Mouse (Mus musculus) neural tube, embryonic 11.5 days (tissue): ENCODE measurements around the gene Pim3. TPM values are rescaled to one million over a fixed set of nuclear protein-coding genes. Genes with fewer than 3 reads are reported as not detected.

ENCODE experiments used
- ATAC-seq: fragments of 200-750 bp; cut with Nextera tagmentation; 2 replicates; pipeline ENCODE4 v1.8.0; 2017; ENCODE audit warnings: moderate number of reproducible peaks, mild to moderate bottlenecking, moderate TSS enrichment, moderate library complexity; ENCODE audit not compliant: insufficient read depth, low FRiP score, low TSS enrichment
- DNase-seq: peaks from one replicate; pipeline ENCODE4 v3.0.0-alpha.2; 2015; ENCODE audit warnings: low spot score
- H3K27ac ChIP-seq: fragments of 300-500 bp; sonication (generic); 2 replicates; pipeline ENCODE4 v1.5.1; 2014; ENCODE audit warnings: low read depth, mild to moderate bottlenecking, low read length
- H3K27me3 ChIP-seq: fragments of 300-500 bp; sonication (generic); 2 replicates; pipeline ENCODE4 v1.6.1; 2014; ENCODE audit warnings: mild to moderate bottlenecking, low read length, mixed read lengths; ENCODE audit not compliant: control insufficient read depth, insufficient read depth
- H3K36me3 ChIP-seq: fragments of 300-500 bp; sonication (generic); 2 replicates; pipeline ENCODE4 v1.6.1; 2014; ENCODE audit warnings: mild to moderate bottlenecking, low read length, moderate library complexity, mixed read lengths; ENCODE audit not compliant: control insufficient read depth, insufficient read depth
- H3K4me1 ChIP-seq: fragments of 300-500 bp; sonication (generic); 2 replicates; pipeline ENCODE4 v1.6.1; 2014; ENCODE audit warnings: low read length, mixed read lengths; ENCODE audit not compliant: control insufficient read depth, insufficient read depth
- H3K4me2 ChIP-seq: fragments of 300-500 bp; sonication (generic); 2 replicates; pipeline ENCODE4 v1.6.1; 2014; ENCODE audit warnings: low read depth, mild to moderate bottlenecking, moderate library complexity
- H3K4me3 ChIP-seq: fragments of 300-500 bp; sonication (generic); 2 replicates; pipeline ENCODE4 v1.5.1; 2014; ENCODE audit warnings: low read depth, low read length
- H3K9ac ChIP-seq: fragments of 300-500 bp; sonication (generic); 2 replicates; pipeline ENCODE4 v1.6.1; 2014; ENCODE audit warnings: mild to moderate bottlenecking, low read length
- H3K9me3 ChIP-seq: fragments of 300-500 bp; sonication (generic); 2 replicates; pipeline ENCODE4 v1.6.1; 2016; ENCODE audit warnings: low read length; ENCODE audit not compliant: control insufficient read depth
- WGBS: fragments of 180-500 bp; shearing (Covaris S2); extraction: QIAGEN DNeasy Blood & Tissue Kit; methylation state at CpG from one replicate; pipeline ENCODE4 v1.1.7; 2014; 5-methylcytosine and 5-hydroxymethylcytosine counted together
- polyA plus RNA-seq: library from polyadenylated mRNA; unstranded; fragments of >200 nt; fragmentation: Nextera tagmentation; extraction: Ambion mirVana; gene quantifications from 2 replicates; pipeline ENCODE4 v1.2.1, GENCODE M21; 2014

Gene Pim3
- polyA plus RNA-seq, 1 experiment from 2014 or later: 42.3 TPM

DNA sequence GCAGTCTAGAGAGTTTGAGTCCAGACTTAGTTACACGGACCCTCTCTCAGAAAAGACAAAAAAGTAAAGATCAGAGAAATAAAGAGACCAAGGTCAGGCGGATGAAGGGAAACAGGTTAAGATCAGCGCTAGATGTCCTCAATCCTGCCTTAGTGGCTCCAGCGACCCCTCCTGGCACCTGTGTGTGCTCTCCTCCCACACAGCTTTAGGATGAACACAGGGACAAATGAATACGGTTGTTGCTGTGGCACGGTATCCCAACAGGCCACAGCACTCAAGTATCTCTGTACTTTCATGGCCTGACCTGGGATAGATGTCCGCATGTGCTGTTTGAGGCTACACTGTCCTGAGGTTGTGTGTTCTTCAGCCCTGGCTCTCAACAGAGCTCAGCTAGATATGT, 33.1 kb downstream of the Pim3 start:
- no peaks in the 10 kb centered on the region for H3K36me3 ChIP-seq
- ATAC-seq (no peak), DNase-seq (no peak)
- no peak overlapping the region for H3K4me2 ChIP-seq
- 63% methylated on average over 7 of the region's 7 CpGs for WGBS
- peaks cover 5% of the 10 kb centered on the region; the same call in 1 of the 2 replicates for H3K27me3 ChIP-seq
- no peaks in the 10 kb centered on the region for H3K4me1 ChIP-seq
- no peaks in the 10 kb centered on the region for H3K9me3 ChIP-seq
- no peak overlapping the region for H3K4me3 ChIP-seq
- H3K27ac ChIP-seq: no peak overlapping the region
- no peak overlapping the region for H3K9ac ChIP-seq

DNA sequence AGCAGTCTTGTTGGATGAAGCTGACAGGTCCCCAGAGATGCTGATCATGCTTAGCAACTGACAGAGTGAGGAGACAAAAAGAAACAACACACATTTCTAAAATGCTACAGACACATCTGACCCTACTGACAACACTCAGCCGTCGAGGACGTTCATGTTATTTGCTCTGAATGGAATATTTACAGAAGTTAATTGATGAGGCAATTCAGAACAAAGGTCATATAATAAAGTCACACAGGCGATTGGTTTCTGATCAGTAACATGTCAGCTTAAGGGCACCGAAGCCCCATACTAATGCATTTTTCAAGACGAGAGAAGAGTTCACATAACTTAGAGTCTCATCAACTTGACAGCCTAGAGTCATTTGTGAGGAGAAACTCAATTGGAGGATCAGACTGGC, 33.9 kb downstream of the Pim3 start:
- Histone ChIP-seq H3K4me3 (no peak overlapping the region), H3K4me1 (no peaks in the 10 kb centered on the region), H3K9me3 (no peaks in the 10 kb centered on the region), H3K27me3 (peaks cover 3% of the 10 kb centered on the region; the same call in 1 of the 2 replicates), H3K27ac (no peak overlapping the region), H3K36me3 (no peaks in the 10 kb centered on the region), H3K4me2 (no peak overlapping the region), H3K9ac (no peak overlapping the region)
- WGBS: 87% methylated on average over 6 of the region's 6 CpGs
- ATAC-seq (no peak), DNase-seq (no peak)

DNA sequence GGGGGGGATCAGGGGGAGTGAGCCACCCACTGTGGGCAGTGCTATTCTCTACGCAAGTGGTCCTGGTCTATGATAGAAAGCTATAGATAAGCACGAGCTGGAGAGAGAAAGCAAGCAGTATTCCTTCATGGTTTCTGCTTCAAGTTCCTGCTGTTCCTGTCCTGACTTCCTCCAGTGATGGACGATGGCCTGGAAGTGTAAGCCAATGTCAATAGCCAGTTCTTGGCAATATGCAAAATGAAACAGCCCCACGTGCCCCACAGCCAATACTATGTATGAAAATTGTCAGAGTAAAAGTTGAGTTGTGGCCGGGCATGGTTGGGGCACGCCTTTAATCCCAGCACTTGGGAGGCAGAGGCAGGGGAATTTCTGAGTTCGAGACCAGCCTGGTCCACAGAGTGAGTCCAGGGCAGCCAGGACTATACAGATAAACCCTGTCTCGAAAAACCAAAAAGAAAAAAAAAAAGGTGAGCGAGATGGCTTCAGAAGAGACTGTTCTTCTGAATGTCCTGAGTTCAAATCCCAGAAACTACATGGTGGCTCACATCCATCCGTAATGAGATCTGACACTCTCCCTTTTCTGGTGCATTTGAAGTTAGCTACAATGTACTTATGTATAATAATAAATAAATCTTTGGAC, 34.5 kb downstream of the Pim3 start:
- DNase-seq: no peak
- H3K4me1 ChIP-seq: no peaks in the 10 kb centered on the region
- H3K4me3 ChIP-seq: no peak overlapping the region
- H3K9me3 ChIP-seq: no peaks in the 10 kb centered on the region
- ATAC-seq: no peak
- peaks cover 3% of the 10 kb centered on the region; the same call in 1 of the 2 replicates for H3K27me3 ChIP-seq
- WGBS: 87% methylated on average over 10 of the region's 10 CpGs
- H3K9ac ChIP-seq: no peak overlapping the region
- no peak overlapping the region for H3K4me2 ChIP-seq
- H3K36me3 ChIP-seq: no peaks in the 10 kb centered on the region
- H3K27ac ChIP-seq: no peak overlapping the region

DNA sequence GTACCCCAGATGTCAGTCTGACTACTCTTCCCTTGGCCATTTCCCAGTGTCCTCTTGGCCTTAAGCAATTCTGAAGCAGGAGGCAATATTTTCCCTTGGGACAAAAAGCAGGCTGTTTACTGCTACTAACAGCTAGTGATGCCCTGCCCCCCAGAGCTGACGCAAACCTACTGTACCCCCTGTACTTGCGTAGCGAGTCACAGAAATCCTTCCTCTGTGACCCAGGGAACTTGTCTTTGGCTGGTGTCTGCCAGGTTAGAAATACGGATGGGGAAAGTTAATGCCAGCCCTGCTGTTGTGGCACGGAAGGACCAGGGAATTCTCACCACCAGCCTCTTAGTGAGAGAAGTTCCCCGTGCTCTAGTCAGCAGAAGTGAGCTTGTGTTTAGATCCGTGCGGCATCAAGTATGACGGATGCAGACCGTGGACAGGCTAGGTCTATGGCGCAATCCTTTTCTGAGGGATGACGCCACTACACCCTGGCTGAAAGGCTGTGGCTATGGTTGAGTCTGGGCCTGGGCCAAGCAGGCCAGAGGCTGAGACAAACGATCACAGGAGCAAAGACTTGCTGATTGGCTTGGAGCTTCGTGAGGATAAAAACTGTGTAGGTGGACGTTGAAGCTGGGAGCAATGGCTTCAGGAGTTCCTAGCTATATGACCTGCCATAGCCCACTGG, 40.4 kb downstream of the Pim3 start:
- no peak overlapping the region for H3K4me2 ChIP-seq
- no peak for ATAC-seq
- no peak overlapping the region for H3K4me3 ChIP-seq
- no peaks in the 10 kb centered on the region for H3K36me3 ChIP-seq
- no peak overlapping the region for H3K27ac ChIP-seq
- H3K27me3 ChIP-seq: no peaks in the 10 kb centered on the region
- 89% methylated on average over 15 of the region's 15 CpGs for WGBS
- no peak for DNase-seq
- H3K9ac ChIP-seq: no peak overlapping the region
- no peaks in the 10 kb centered on the region for H3K4me1 ChIP-seq
- H3K9me3 ChIP-seq: no peaks in the 10 kb centered on the region

DNA sequence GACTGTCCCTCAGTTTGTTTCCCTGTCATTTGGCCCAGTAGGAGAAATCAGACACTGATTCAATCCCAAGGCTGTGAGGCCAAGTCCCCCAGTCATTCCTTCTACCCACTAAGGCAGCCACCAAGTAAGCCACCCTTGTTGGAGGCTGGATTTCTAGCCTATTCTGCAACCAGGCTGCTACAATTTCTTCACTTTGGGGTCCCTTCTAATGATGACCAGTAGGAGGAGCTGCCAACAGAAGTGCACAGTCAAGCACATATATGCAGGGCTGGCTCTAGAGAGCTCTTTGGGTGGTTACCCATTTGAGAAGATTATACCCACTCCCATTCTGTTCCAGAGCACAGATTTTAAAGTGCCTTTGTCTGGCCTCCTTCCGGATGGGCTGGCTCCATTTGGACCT, 41.1 kb downstream of the Pim3 start:
- Histone ChIP-seq H3K4me1 (no peaks in the 10 kb centered on the region), H3K27ac (no peak overlapping the region), H3K36me3 (no peaks in the 10 kb centered on the region), H3K4me3 (no peak overlapping the region), H3K4me2 (no peak overlapping the region), H3K27me3 (no peaks in the 10 kb centered on the region), H3K9ac (no peak overlapping the region), H3K9me3 (no peaks in the 10 kb centered on the region)
- ATAC-seq: no peak
- 68% methylated on average over 1 of the region's 1 CpGs for WGBS
- DNase-seq: no peak

DNA sequence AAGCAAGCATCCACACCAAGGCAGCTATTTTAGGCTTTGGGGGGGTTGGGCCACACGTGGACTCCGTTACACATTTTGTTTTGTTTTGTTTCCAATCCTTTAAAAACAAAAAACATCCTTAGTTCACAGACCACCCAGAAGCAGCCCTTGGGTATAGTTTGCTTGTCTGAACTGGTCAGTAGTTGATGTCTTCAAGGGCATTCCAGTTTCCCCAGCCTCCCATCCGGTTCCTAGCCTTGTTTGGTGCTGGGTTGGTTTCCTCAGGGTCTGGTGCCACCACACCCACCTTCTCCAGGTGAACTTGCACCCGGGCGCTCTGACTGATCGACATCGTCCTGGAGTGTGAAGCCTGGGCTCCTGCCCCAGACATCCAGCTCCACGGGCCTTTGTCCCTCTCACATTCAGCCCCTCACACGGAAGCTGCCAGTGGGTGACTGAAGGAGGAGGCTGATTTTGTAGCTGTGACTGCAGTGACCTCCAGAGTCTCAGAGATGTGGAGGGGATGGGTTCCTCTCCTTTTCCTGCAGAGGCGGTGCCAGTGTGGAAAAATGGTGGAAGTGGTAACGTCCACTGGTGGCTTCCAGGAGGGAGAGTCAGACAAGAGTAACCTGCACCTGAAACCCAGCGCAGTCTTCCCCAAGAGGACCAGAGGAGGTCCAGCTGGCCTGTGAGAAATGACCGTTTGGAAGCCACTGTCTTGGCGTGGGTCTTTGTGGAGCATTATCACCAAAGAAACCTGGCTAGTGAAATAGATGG, 42.2 kb downstream of the Pim3 start:
- H3K36me3 ChIP-seq: no peaks in the 10 kb centered on the region
- no peaks in the 10 kb centered on the region for H3K27me3 ChIP-seq
- H3K9me3 ChIP-seq: no peaks in the 10 kb centered on the region
- WGBS: 85% methylated on average over 14 of the region's 14 CpGs
- no peak overlapping the region for H3K4me2 ChIP-seq
- H3K4me3 ChIP-seq: no peak overlapping the region
- H3K9ac ChIP-seq: no peak overlapping the region
- DNase-seq (no peak), ATAC-seq (no peak)
- H3K4me1 ChIP-seq: no peaks in the 10 kb centered on the region
- H3K27ac ChIP-seq: no peak overlapping the region

DNA sequence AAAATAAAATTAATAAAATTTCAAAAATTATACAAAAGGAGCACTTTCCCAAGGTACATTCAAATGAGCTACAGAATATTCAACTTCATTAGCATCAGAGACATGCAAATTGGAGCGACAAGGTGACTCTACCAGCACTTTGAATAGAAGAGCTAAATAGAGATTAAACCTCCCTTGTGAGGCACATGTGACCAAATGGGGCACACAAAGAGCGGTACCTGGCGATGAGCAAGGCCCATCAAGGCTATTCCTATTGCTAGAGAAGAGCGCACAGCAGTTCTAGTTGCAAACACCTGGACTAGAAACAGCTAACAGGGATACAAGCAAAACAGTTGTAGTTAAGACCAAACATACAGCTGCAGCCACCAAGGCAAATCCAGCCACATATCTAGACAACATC, 44.4 kb downstream of the Pim3 start:
- Histone ChIP-seq H3K4me2 (no peak overlapping the region), H3K4me3 (no peak overlapping the region), H3K9me3 (no peaks in the 10 kb centered on the region), H3K27me3 (no peaks in the 10 kb centered on the region), H3K36me3 (no peaks in the 10 kb centered on the region), H3K4me1 (no peaks in the 10 kb centered on the region), H3K27ac (no peak overlapping the region), H3K9ac (no peak overlapping the region)
- ATAC-seq (no peak), DNase-seq (no peak)
- WGBS: 79% methylated on average over 4 of the region's 4 CpGs

DNA sequence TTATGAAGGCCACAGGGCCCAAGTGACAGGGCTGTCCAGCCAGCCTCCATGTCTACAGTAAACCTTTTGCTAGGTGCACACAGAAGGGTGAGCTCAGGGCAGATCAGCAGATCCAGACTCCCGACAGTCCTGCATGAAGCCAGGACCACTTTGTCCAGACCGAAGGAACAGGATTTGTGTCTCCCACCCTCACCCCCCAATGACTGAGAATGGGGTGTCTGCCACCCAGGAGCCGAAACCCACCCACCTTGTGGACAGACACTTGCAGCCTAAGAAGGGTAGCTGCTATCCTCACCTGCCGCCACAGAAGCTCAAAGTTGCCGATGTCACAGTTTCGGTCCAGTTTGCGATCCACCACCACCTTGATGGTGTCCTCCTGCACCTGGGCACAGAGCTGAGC, 53.1 kb downstream of the Pim3 start:
- no peak overlapping the region for H3K4me3 ChIP-seq
- no peak for ATAC-seq
- H3K4me1 ChIP-seq: no peaks in the 10 kb centered on the region
- no peaks in the 10 kb centered on the region for H3K9me3 ChIP-seq
- no peaks in the 10 kb centered on the region for H3K27me3 ChIP-seq
- H3K9ac ChIP-seq: no peak overlapping the region
- H3K4me2 ChIP-seq: no peak overlapping the region
- 93% methylated on average over 7 of the region's 7 CpGs for WGBS
- H3K27ac ChIP-seq: no peak overlapping the region
- DNase-seq: no peak
- no peaks in the 10 kb centered on the region for H3K36me3 ChIP-seq
